Mouse (Mus musculus): ENCODE measurements around the gene Kbtbd4.

The Kbtbd4 gene

DNA sequence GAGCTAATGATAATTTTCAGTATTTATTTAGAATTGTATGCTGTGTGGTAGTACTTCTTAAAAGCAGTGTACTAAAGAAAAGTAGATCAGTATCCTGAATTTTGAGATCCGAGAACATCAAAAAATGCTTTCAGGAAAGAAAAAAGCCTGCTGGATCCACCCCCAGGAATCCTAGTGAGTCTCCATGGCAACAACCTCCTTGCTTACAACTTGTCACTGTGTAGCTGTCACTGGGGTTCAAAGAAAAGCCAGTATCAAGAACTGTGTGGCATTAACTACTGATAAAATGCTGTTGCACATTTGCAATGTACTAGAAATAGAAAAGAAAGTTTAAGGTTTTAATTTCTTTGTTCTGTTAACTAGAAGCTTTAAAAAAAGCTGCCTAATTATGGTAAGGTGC, 51.5 kb downstream of the Kbtbd4 start:
- no peak for DNase-seq (ENCODE audit: low read depth, low spot score)

DNA sequence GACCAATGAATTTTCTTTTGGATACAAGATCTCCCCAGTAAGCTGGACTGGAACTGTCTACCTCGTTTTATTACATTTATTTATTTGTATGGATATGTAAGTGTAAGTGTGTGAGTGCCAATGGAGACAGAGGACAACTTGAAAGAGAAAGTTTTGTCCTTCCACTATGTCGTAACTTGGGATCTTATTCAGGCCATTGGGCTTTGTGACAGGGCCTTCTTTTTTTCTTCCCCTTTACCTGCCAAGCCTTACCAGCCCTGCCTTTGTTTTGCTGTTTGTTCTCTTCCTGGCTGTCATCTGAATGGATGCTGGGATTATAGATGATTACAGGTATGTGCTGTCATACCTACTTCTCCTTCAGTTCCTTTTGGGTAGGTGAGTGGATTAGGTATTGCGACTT, 54.3 kb downstream of the Kbtbd4 start:
- DNase-seq (ENCODE audit: low read depth, low spot score) = no peak

DNA sequence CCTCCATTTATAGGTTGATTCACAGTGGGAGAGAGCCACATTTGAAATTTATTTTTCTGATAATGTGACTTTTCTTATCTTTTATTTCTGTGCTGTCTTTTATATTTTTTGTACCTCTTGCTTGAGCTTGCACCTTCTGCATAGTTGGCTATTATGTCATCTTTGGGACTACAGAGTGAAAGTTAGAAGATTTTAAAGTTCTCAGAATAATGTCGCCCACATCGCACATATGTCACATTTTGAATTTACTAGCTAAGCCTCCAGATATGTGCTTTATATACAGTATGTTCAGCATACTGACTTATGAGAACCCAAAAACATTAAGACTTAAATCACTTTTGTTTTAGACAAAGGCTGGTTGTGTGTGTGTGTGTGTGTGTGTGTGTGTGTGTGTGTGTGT, 55.5 kb downstream of the Kbtbd4 start:
- DNase-seq (ENCODE audit: low read depth, low spot score) = no peak

Data from ZHBTc4 (cell line).